Mouse (Mus musculus) left cerebral cortex, adult 9 months (tissue): ENCODE measurements around the gene Bank1.

Source experiments
- DNase-seq, 2 experiments: peaks; one replicate each; pipeline ENCODE4 v3.0.0; 2022; ENCODE audit warnings: low spot score in 2 of 2

Bank1 gene

GRCm38 (mm10) chr3:136103339-136103738 lies 222.5 kb downstream of the Bank1 start:
- DNase-seq = no peak

GRCm38 (mm10) chr3:136100973-136101500 lies 224.8 kb downstream of the Bank1 start:
- DNase-seq = no peak

GRCm38 (mm10) chr3:136100292-136100691 lies 225.6 kb downstream of the Bank1 start:
- peak in 1 of 2 experiments; percentile 14 for DNase-seq

GRCm38 (mm10) chr3:136086948-136087660 lies 238.8 kb downstream of the Bank1 start:
- no peak for DNase-seq

- DNase-seq = no peak
Observed at GRCm38 (mm10) chr3:136086431-136086830, 239.4 kb downstream of the Bank1 start.

- no peak for DNase-seq
Observed at GRCm38 (mm10) chr3:136085077-136085476, 240.8 kb downstream of the Bank1 start.

- DNase-seq = no peak
Observed at GRCm38 (mm10) chr3:136084066-136084465, 241.8 kb downstream of the Bank1 start.

- no peak for DNase-seq
Observed at GRCm38 (mm10) chr3:136081264-136081663, 244.6 kb downstream of the Bank1 start.

- DNase-seq = no peak
Observed at GRCm38 (mm10) chr3:136078535-136078934, 247.3 kb downstream of the Bank1 start.

- no peak for DNase-seq
Observed at GRCm38 (mm10) chr3:136070394-136070793, 255.5 kb downstream of the Bank1 start.

GRCm38 (mm10) chr3:136061907-136062306 lies 264.0 kb downstream of the Bank1 start:
- no peak for DNase-seq

- no peak for DNase-seq
Observed at GRCm38 (mm10) chr3:136050635-136051034, 275.2 kb downstream of the Bank1 start.

- DNase-seq = no peak
Observed at GRCm38 (mm10) chr3:136050215-136050614, 275.7 kb downstream of the Bank1 start.

- no peak for DNase-seq
Observed at GRCm38 (mm10) chr3:136048026-136048425, 277.8 kb downstream of the Bank1 start.

GRCm38 (mm10) chr3:136045381-136045780 lies 280.5 kb downstream of the Bank1 start:
- DNase-seq = peak in 1 of 2 experiments; percentile 15

GRCm38 (mm10) chr3:136040041-136040440 lies 285.8 kb downstream of the Bank1 start:
- DNase-seq = no peak

- peak in 1 of 2 experiments; percentile 16 for DNase-seq
Observed at GRCm38 (mm10) chr3:136039446-136039845, 286.4 kb downstream of the Bank1 start.

GRCm38 (mm10) chr3:136037254-136037653 lies 288.6 kb downstream of the Bank1 start:
- no peak for DNase-seq

- DNase-seq = no peak
Observed at GRCm38 (mm10) chr3:136035784-136036183, 290.1 kb downstream of the Bank1 start.

- no peak for DNase-seq
Observed at GRCm38 (mm10) chr3:136024876-136025275, 301.0 kb downstream of the Bank1 start.

GRCm38 (mm10) chr3:136017517-136017916 lies 308.3 kb downstream of the Bank1 start:
- no peak for DNase-seq

GRCm38 (mm10) chr3:136010616-136011015 lies 315.2 kb downstream of the Bank1 start:
- no peak for DNase-seq

- peak; percentile 70 to 83 for DNase-seq
Observed at GRCm38 (mm10) chr3:136007846-136008245, 318.0 kb downstream of the Bank1 start.
